Mouse (Mus musculus) erythroblast, embryonic 14.5 days (primary cell): ENCODE results near the gene Nckap5. TPM values are rescaled to one million over a fixed set of nuclear protein-coding genes. Genes with fewer than 3 reads are reported as not detected.

ENCODE experiments used
- H3K27me3 ChIP-seq: 2 replicates; pipeline ENCODE4 v1.6.1; 2012; ENCODE audit warnings: inconsistent platforms; ENCODE audit not compliant: control insufficient read depth
- H3K36me3 ChIP-seq: 2 replicates; pipeline ENCODE4 v1.6.1; 2012; ENCODE audit warnings: mild to moderate bottlenecking, inconsistent platforms; ENCODE audit not compliant: control insufficient read depth
- H3K4me1 ChIP-seq: 2 replicates; pipeline ENCODE4 v1.6.1; 2012; ENCODE audit warnings: inconsistent platforms; ENCODE audit not compliant: control insufficient read depth
- H3K4me3 ChIP-seq: replicated peaks from 2 replicates; pipeline ENCODE3; 2012; ENCODE audit warnings: moderate library complexity, mild to moderate bottlenecking, inconsistent platforms
- H3K9me3 ChIP-seq: 2 replicates; pipeline ENCODE4 v1.6.1; 2012; ENCODE audit warnings: low read length, inconsistent platforms, mixed read lengths; ENCODE audit not compliant: control insufficient read depth
- GATA1 ChIP-seq: IDR thresholded peaks from 2 replicates; pipeline ENCODE4 v1.6.1; 2012; ENCODE audit warnings: low read length, inconsistent platforms, mixed read lengths
- TAL1 ChIP-seq: IDR thresholded peaks from 3 replicates; pipeline ENCODE4 v1.6.1; 2012; ENCODE audit warnings: low read length, inconsistent platforms, mixed read lengths
- polyA plus RNA-seq: library from polyadenylated mRNA; stranded (reverse); fragments of >175 nt; gene quantifications from 2 replicates; pipeline ENCODE4 v1.2.3, GENCODE M21; 2012

Nckap5 gene
- polyA plus RNA-seq, 1 experiment, result not detected

DNA sequence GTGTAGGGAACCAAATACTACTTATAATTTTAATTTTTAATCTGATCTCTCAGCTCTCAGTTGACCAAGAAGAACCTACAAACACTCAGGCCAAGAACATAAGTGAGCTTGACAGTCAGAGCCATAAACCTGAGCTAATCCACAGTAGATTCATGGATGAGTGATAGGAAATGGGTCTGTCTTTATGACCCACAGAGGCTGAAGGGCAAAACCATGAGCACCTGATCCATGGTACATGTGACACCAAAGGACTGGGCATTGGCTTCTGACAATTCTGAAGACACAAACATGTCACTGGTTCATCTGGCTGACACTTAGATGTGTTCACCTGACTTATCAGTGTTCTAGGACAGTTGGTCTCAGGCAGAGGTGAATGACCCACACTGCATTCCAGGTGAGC is 98.9 kb downstream of the Nckap5 start:
- Histone ChIP-seq H3K27me3 (peaks cover 6% of the 10 kb centered on the region), H3K4me3 (no peak overlapping the region), H3K4me1 (no peaks in the 10 kb centered on the region), H3K36me3 (no peaks in the 10 kb centered on the region), H3K9me3 (no peaks in the 10 kb centered on the region)
- TF ChIP-seq GATA1, result no peak
- no peak for TF ChIP-seq TAL1

GRCm38 (mm10) chr1:126726400-126727055 is 104.1 kb downstream of the Nckap5 start:
- H3K4me3 ChIP-seq, result no peak overlapping the region
- H3K4me1 ChIP-seq, result peaks cover 9% of the 10 kb centered on the region
- no peaks in the 10 kb centered on the region for H3K27me3 ChIP-seq
- no peaks in the 10 kb centered on the region for H3K36me3 ChIP-seq
- no peaks in the 10 kb centered on the region for H3K9me3 ChIP-seq
- no peak for TF ChIP-seq TAL1
- no peak for TF ChIP-seq GATA1

DNA sequence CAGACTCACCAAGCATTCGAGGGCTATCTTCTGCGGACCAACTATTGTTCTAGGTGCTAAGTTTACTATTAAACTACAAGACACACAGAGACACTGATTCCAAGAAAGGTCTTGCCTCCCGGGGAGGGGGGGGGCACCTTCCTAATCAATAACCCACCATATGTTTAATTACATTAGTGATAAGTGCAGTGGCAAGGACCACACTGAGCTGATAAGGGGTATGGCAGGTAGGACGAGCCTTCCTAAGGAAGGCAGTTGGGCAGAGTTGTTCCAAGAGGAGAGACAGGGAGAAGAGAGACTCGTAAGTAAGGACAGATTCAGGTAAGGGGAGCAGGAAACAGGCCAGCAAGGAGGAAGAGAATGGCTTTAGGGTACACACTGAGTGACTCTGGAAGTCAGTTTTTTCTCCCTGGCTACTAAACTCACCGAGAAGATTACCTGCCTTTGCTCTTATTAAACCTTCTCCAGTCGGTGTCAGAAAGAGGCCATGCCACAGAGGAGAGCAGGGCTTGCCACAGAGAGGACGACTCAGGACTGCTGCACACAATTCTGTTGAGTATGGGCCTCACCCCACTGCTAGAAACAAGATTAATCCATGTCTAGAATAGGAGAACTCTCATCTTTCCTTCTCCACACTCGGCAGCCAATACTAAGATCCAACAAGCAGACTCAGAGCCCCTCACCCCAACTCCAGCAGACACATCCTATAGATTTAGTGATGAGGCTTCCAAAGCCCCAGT is 104.8 kb downstream of the Nckap5 start:
- H3K36me3 ChIP-seq, result no peaks in the 10 kb centered on the region
- TF ChIP-seq GATA1, result no peak
- no peak for TF ChIP-seq TAL1
- H3K27me3 ChIP-seq, result no peaks in the 10 kb centered on the region
- no peak overlapping the region for H3K4me3 ChIP-seq
- peaks cover 9% of the 10 kb centered on the region for H3K4me1 ChIP-seq
- no peaks in the 10 kb centered on the region for H3K9me3 ChIP-seq

GRCm38 (mm10) chr1:126721917-126722316 is 108.7 kb downstream of the Nckap5 start:
- Histone ChIP-seq H3K36me3 (no peaks in the 10 kb centered on the region), H3K27me3 (no peaks in the 10 kb centered on the region), H3K4me1 (peaks cover 9% of the 10 kb centered on the region), H3K4me3 (no peak overlapping the region), H3K9me3 (no peaks in the 10 kb centered on the region)
- TF ChIP-seq GATA1, result no peak

- no peaks in the 10 kb centered on the region for H3K36me3 ChIP-seq
- no peak overlapping the region for H3K4me3 ChIP-seq
- no peaks in the 10 kb centered on the region for H3K9me3 ChIP-seq
- H3K27me3 ChIP-seq, result no peaks in the 10 kb centered on the region
- no peaks in the 10 kb centered on the region for H3K4me1 ChIP-seq
- TF ChIP-seq GATA1 (no peak), TAL1 (no peak)
These were observed 110.8 kb downstream of the Nckap5 start for GRCm38 (mm10) chr1:126719733-126720348.

GRCm38 (mm10) chr1:126706611-126707010 is 124.0 kb downstream of the Nckap5 start:
- Histone ChIP-seq H3K9me3 (no peaks in the 10 kb centered on the region), H3K27me3 (no peaks in the 10 kb centered on the region), H3K36me3 (no peaks in the 10 kb centered on the region), H3K4me1 (no peaks in the 10 kb centered on the region), H3K4me3 (no peak overlapping the region)
- TF ChIP-seq TAL1 (no peak), GATA1 (no peak)

- TF ChIP-seq TAL1, result no peak
- TF ChIP-seq GATA1, result no peak
- Histone ChIP-seq H3K27me3 (no peaks in the 10 kb centered on the region), H3K36me3 (no peaks in the 10 kb centered on the region), H3K4me1 (no peaks in the 10 kb centered on the region), H3K9me3 (no peaks in the 10 kb centered on the region), H3K4me3 (no peak overlapping the region)
These were observed 129.7 kb downstream of the Nckap5 start for GRCm38 (mm10) chr1:126700978-126701320.

- Histone ChIP-seq H3K4me1 (no peaks in the 10 kb centered on the region), H3K9me3 (no peaks in the 10 kb centered on the region), H3K27me3 (no peaks in the 10 kb centered on the region), H3K4me3 (no peak overlapping the region), H3K36me3 (no peaks in the 10 kb centered on the region)
- TF ChIP-seq TAL1 (no peak), GATA1 (no peak)
These were observed 130.3 kb downstream of the Nckap5 start for GRCm38 (mm10) chr1:126700063-126700977.
